Mouse (Mus musculus): ENCODE data around the gene Btg1.
A peak's percentile ranks its signal among the peaks of the same experiment; 100 is the strongest.

The Btg1 gene

DNA sequence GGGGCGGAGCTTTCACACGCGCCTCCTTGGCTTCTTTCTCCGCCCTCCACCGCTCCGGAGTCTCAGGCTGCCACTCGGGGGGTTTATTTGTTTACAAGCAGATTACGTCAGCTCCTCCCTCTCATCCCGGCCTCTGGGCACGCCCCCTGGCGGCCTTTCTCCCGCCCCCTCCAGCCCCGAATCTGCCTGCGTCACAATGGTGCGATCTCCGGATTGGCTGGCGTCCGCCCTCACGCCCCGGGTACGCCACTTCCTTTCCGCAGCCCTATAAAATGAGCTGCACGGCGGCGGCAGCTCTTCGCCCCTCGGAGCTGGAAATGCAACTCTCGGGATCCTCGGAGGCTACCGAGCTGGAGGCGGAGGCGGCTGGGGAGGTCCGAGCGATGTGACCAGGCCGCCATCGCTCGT lies at the start of gene Btg1:
Btg1 (plus strand) TSS at position 298 of the 408 bp plus-strand sequence.
- peak; percentile 98 to 99 for DNase-seq (ENCODE audit: low spot score in 2 of 2)

DNA sequence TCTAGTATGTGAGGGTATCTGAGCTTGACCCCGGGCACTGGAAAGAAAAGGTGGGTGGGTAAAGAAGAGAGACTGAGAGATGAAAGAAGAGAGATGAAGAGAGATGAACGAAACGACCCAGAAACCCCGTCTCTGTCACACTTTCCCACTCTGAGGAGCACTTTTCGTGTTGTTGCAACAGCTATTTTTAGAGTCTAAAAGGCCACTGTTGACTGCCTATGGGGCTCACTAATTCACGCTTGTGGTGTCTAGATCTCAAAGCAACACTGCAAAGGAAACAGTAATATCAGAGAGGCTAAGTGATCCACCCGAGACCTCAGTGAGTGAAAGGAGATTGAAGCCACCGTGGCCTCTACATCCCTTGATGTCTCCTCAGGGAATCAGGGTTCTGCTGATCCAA lies 47.3 kb upstream of the Btg1 start:
- no peak for DNase-seq (ENCODE audit: low spot score in 2 of 2)

DNA sequence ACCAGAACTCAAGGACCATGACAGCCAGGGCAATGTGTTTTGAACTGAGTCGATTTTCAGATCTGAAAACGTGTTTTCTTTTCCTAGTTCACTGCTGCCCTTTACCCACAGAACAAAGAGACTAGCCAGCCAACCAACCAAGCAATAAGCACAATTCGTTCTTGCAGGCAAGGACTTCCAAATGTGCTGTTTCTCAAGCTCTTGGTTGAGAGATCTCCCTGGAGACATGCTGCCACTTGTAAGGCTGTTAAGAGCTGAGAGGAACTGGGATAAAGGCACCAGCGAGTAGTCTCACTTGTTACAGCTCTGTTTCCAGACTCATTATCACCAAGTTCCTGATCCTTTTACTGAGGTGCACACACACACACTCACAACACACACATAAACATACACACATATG lies 45.6 kb upstream of the Btg1 start:
- no peak for DNase-seq (ENCODE audit: low spot score in 2 of 2)

DNA sequence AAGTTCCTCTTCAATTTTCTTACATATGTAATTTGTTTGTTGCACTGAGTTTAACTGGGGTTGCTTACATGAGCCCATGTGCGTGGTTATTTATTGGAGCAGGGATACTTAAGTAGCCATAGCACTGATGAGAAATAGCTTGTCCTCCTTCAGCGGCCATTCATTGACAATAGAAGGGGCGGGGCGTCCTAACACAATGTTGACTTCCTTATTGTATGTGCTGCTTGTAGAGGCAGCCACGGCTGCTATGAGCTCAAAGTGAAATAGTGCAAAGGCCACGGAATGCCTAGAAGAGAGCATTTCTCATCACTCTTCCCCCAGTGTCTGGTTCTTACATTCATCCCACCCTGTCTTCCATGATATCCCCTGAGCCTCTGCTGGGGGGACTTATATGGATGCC lies 42.0 kb upstream of the Btg1 start:
- DNase-seq (ENCODE audit: low spot score in 2 of 2): no peak

DNA sequence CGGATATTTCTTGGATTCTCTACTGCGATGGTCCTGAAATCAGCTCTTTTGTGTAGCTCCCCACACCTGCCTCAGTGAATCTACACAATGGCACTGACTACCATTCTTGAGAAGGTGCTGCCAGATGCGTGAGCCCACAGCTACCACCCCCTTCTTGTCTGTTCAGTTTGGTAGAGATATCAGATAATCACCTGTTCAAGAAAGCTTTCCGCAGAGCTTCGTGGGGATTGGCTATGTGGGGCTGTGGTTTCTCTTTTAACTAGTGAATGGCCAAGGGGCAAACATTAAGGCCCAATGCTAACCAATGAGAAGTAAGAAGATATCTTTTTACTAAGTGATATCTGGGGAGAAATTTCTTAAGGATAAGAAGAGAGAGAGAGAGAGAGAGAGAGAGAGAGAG lies 41.5 kb upstream of the Btg1 start:
- no peak for DNase-seq (ENCODE audit: low spot score in 2 of 2)

DNA sequence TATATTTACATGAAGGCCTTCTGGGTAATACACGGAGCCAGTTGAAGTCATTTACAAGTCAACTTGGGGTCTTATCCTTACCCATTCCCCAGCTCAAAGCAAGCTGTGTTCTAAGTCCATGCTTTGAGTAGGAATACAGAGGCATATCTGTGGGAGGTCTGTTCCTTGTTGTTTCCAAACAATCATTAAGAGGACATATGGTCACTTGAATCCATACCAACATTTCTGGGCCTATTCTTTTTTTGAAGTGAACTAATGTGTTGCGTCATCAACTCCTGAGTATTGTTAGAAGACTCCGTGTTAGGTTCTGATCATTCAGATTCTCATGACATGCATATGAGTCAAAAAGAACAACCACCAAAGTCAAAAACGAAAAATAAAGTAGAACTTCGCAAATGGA lies 37.9 kb upstream of the Btg1 start:
- DNase-seq (ENCODE audit: low spot score in 2 of 2): no peak

DNA sequence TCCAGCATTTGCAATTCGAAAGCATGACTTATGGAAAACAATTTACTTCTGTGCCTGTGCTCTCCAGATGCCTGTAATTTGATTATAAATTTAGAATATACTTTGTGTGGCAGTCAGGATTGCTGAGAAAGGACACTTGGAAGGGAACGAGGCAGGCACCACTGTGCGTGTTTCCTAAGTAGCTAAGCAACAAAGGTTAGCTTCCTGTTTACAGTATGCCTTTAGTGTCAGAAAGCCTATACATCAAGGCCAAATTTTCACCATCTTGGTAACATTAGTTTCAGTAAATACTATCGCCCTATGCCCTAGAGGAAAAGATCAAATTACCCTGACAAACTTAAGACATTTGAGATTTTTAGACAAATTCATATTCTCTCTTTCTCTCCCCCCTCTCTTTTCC lies 37.4 kb upstream of the Btg1 start:
- DNase-seq (ENCODE audit: low spot score in 2 of 2): no peak

DNA sequence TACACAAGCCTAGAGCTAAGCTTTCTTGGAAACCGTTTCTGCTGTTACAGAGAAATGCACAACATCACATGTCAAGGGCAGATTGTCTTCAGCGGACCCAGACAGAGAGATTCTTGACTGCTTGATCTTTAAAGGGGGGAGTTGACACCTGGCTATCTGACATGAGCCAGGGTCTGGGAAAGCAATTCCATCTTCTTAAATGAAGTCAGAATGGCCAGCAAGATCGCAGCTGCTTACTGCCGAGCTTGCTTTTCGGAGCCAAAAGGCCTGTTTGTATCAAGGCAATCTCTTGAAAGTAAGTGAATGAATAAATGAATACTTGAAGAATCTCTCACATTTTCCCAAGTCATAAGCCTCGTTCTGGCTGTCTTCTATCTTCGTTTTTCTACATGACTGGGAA lies 36.6 kb upstream of the Btg1 start:
- no peak for DNase-seq (ENCODE audit: low spot score in 2 of 2)

DNA sequence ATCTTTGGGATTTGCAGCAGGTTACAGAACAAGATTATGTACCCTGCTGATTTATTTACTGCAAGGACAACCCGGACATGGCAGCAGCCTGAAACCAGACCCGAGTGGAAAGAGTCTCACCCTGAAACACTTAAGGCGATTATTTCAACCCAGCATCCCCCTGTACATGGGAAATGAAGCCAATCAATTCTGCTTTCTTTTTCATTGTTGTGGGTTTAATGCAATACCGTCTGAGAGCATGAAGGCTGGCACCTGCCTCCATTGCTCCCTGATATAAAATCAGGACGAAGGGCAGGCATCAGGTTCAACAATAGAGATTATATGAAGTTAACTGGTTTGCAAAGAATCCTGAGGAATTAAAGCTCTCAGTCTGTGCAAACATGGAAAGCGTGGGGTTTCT lies 35.6 kb upstream of the Btg1 start:
- no peak for DNase-seq (ENCODE audit: low spot score in 2 of 2)

DNA sequence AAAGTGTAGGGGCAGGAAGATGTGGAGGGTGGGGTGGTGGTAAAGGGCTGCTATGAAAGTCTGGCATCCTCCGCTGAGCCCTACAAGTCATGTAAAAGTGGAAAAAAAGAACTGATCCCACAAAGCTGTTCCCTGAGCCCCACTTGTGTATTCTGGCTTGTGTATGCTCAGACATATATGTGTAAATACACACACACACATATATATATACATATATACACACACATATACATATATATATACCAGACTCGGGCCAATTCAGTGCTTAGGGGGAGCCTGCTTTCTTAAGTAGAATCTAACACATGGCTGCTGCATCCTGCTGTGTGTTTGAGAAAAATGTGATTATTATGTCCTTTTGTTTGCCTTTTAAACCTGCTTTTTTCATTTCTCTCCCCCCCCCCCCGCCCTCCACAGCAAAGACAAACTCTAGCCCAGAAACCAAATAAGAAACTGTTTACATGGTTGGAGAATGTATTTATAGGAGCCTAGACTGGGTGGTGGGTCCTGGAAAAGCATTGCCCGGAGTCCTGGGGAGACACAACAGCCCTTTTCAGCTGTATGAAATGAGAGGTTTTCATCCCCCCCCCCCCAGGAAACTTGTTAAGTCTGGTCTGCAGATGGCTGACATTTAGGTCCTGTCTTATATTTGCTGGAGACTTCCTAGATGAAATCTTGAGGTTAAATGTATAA lies 30.5 kb upstream of the Btg1 start:
- DNase-seq (ENCODE audit: low spot score in 2 of 2): no peak

DNA sequence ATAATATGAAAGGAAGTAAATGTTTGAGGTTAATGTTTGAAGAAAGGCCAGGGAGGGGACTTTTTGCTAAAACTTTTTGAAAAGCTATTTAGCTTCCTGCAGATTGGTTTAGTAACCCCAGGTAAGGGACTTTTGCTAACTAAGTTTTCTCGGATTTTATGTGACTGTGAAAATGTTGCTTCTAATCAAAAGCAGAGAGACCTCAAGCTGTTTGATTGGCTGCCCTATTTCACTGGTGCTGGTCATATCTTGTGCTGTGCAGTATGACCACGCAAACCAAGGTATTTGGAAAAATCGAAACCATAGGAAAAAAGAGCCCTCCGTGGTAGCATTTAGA lies 30.0 kb upstream of the Btg1 start:
- no peak for DNase-seq (ENCODE audit: low spot score in 2 of 2)

DNA sequence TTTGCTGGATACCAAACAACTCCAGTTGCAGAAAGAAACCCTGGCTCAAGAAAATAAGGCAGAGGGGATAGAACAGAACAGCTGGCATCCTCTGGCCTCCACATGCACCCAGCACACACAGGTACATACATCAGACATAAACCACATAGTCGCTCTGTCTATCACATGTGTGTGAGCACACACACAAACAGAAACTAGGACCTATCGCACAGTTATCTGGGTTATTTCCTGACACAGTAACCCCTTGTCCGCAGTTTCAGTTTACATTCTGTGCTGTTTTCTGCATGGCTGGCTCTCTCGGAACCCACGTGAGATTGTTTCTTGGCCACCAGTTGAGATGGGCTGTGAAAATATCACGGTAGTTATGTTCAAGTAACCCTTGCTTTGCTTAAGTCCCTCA lies 28.6 kb upstream of the Btg1 start:
- DNase-seq (ENCODE audit: low spot score in 2 of 2): no peak

DNA sequence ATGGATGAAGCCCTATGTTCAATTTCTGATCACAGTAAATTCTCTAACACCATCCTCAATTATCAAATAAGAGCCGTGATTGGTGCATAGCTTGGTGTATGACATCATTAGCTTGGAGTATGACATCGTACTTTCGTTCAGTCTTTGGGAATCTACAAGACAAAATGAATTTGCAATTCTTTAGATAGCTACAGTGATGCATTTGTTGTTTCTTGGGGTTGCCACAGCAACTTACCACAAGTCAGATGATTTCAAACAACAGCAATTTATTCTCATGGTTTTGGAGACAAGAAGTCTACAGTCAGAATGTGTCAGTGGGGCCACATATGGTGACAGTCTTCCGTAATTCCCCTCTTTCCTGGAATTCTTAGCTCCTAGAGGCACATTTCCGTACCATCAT lies 27.0 kb upstream of the Btg1 start:
- DNase-seq (ENCODE audit: low spot score in 2 of 2): no peak

DNA sequence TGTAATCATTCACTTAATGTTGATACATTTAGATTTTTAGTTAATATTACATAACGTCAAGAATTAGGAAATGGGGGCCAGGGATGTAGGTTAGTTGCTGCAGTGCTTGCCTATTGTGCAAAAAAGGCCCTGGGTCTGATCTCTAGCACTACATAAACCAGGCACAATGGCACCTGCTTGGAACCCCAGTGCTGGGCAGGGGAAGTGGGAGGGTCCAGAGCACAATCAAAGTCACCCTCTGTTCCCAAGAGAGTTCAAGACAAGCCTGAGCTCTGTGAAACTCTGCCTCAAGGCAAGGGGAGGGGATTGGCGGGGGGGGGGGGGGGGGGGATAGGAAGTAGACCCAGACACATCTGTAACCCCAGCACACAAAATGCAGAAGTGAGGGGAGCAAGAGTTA lies 24.7 kb upstream of the Btg1 start:
- DNase-seq (ENCODE audit: low spot score in 2 of 2): no peak

DNA sequence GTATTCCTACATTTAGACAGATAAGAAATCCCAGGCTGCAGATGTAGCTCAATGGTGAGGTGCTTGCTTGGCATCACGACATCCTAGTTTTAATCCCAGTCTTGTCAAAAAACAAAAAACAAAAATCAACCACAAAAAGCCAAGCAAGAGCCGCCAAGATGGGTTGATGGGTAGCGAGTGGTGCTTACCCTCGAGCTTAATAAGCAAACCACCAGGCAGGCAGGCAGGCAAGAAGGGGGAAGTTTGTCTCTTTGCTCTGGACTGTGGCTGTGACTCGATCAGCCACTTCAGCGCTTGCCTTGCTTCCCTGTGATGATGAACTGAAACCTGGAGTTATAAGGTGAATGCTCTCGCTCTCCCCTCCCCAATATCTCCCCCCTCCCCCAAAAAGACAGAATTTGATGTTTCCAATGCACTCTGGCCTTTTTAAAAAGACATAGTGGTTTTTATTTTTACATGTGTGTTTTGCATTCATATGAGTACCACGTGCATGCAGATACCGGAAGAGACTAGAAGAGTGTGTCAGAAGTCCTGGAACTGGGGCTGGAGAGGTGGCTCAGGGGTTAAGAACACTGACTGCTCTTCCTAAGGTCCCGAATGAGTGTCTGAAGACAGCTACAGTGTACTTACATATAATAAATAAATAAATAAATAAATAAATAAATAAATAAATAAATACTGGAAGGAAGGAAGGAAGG lies 21.2 kb upstream of the Btg1 start:
- no peak for DNase-seq (ENCODE audit: low spot score in 2 of 2)

DNA sequence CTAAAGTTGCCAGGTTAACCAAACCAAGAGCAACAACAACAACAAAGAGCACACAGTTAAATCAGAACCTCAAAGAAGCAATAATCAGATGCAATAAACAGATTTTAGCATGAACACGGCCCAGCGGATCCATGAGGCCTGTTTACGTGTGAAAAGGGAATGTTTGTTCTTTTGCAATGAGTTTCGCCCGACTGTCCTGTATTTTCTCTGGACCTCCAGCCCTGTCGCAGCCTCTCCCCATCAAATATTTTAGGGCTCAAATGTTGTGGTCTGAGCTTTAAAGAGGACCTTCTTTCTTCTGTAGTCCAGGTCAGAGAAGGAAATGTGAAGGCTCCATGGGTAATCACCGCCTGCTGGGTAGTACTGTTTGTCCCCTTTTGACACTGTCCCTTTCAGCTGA lies 20.4 kb upstream of the Btg1 start:
- DNase-seq (ENCODE audit: low spot score in 2 of 2): no peak

DNA sequence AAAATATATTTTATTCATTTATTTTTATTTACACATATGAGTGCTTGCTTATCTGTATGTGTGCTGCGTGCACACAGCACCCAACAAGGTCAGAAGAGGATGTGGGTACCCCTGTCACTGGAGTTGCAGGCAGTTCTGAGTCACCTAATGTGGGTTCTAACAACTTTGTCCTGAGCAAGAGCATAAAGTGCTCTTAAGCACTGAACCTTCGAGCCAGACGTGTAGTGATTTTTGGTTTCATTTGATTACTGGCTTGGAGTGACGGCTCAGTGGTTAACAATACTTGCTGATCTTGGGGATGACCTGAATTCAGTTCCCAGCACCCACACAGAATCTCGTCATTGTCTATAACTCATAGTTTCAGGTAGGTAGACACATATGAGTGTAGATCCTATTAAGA lies 17.2 kb upstream of the Btg1 start:
- no peak for DNase-seq (ENCODE audit: low spot score in 2 of 2)

DNA sequence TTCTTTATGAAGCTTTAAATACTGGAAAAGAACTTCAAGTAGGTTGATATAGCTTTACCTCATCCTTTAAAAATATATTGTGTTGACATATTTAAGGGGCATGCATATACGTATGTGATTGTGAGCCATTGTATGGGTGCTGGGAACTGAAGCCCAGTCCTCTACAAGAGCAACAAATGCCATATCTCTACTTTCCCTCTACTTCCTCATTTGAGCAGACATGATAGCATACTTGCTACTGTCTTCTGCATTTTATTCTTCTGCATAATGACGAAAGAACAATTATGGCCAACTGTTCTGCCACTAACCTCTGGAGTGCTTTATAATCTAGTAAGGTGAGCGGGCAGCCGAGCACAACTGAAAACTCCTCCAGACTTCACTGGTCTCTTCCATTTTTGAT lies 15.1 kb upstream of the Btg1 start:
- no peak for DNase-seq (ENCODE audit: low spot score in 2 of 2)

DNA sequence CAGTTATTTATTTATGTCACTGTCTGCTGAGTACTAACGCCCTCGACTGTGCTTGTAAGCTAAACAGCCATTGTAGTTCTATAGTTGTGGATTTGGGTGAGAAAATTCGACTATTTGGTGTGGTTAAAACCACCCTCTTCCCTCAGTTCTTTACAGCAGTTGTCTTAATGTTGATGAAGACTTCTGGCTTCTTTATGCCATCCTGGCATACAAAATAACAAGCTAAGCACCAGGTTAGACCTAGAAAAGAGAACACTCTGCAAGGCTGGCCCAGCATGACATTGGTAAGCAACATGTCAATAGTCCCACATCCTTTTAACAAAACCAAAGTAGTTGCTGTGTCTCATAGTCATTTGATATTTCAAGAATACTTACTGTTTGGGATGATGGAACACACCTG lies 14.5 kb upstream of the Btg1 start:
- no peak for DNase-seq (ENCODE audit: low spot score in 2 of 2)

DNA sequence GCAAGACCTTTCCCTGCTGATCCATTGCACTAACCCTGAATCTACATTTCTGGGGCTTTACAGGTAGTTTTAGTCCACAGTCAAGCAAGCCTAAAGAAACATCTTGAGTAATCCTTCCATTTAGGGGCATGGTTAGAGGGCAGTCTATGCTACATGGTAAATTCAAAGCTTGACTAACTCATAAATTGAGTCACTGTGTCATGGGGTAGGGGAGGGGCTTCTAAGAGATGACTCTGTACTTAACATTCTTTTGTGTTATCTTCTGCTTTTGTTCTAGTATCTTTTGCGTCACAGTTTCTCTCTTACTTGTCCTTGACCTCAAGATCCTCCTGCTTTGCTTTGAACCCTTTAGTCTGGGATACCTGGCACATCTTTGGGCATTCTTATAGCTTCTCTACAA lies 11.6 kb upstream of the Btg1 start:
- no peak for DNase-seq (ENCODE audit: low spot score in 2 of 2)

DNA sequence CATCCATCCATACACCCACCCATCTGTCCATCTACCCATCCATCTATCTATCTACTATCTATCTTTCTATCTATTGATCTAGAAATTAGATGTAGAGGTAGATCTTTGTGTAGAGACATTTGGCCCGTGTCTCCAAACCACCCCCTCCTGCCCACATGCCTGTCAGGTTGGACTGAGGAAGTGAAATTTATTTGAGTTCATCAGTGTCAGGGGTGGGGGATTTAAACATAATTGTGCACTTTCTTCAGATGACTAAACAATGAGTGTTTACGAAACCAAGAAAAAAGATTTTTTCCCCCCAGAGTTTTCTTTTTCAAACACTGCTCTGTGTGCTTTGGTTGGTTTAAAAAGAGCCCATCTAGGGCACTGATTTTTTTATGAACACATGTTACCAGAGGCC lies 10.9 kb upstream of the Btg1 start:
- no peak for DNase-seq (ENCODE audit: low spot score in 2 of 2)

DNA sequence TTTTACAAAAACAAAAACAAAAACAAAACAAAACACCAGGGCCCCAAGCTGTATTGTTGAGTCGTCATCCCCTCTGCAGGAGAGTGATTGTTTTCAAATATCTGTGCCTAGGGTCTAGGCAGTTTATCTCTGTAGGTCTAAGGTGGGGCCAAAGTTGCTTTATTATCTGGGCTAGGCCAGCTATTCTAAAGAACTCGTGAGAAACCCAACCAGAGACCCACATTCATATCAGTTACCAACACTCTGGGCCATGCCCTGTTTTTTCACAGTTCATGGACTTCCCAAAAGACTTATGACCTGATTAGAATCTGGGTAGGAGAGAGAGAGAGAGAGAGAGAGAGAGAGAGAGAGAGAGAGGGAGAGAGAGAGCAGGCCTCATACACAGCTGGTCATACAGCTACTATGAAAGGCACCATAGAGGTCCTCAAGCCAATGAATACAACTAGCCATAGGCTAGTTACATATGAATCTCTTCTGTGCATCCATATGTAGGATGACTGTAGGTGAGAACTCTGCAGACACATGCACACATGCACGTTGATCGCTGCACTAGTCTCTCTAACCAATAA lies 9.1 kb upstream of the Btg1 start:
- no peak for DNase-seq (ENCODE audit: low spot score in 2 of 2)
